In genomic region chr6:66962582-66963043, GRCm38 (mm10) we compare ENCODE assay signal across 8 mouse cellular contexts.
DNase-seq lines count a peak whose midpoint lies in the region; ATAC-seq and TF ChIP-seq lines count a peak whose summit lies in the region.

No protein-coding gene starts in this region.

- DNase-seq in Muller cell, postnatal 12 days (ENCODE audit: inconsistent ontology term) = peak; percentile 66
- peak; percentile 21 for DNase-seq in gastrocnemius, postnatal 25 days
- no peak for DNase-seq in intestine, embryonic 14.5 days (ENCODE audit: low spot score)
- DNase-seq in limb, embryonic 14.5 days (ENCODE audit: low spot score) = peak; percentile 80
- DNase-seq in yolk sac, embryonic 10.5 days (ENCODE audit: low spot score) = peak; percentile 60

- no peaks in the 10 kb centered on the region for H3K79me3 ChIP-seq in C2C12 (ENCODE audit: low read depth)

- no peak for TF ChIP-seq POLR2A in limb, embryonic 14.5 days (IDR thresholded peaks at IDR 0.05; ENCODE audit: borderline replicate concordance, extremely low read depth, insufficient read depth, insufficient read length)

- no peak overlapping the region for H3K9ac ChIP-seq in intestine, embryonic 14.5 days (ENCODE audit: low read length)
- no peak overlapping the region for H3K9ac ChIP-seq in limb, embryonic 14.5 days (ENCODE audit: low read depth, low read length, severe bottlenecking)

- H3K4me1 ChIP-seq in intestine, embryonic 14.5 days (replicated peaks; ENCODE audit: control insufficient read depth, insufficient read depth, low read length) = peaks cover 20% of the 10 kb centered on the region
- H3K4me1 ChIP-seq in limb, embryonic 14.5 days (ENCODE audit: control insufficient read depth, insufficient read depth, low read length) = no peaks in the 10 kb centered on the region

- no peaks in the 10 kb centered on the region for H3K36me3 ChIP-seq in C2C12 (ENCODE audit: control insufficient read depth, insufficient read depth)
- no peaks in the 10 kb centered on the region for H3K36me3 ChIP-seq in intestine, embryonic 14.5 days (ENCODE audit: control insufficient read depth, insufficient read depth, low read length)
- H3K36me3 ChIP-seq in limb, embryonic 14.5 days (ENCODE audit: control insufficient read depth, insufficient read depth, low read length) = no peaks in the 10 kb centered on the region

- 34% methylated on average over 2 of the region's 2 CpGs for WGBS in intestine, embryonic 14.5 days
- WGBS in limb, embryonic 14.5 days = 21% methylated on average over 2 of the region's 2 CpGs

- TF ChIP-seq CTCF in C2C12 (IDR thresholded peaks at IDR 0.05; ENCODE audit: control insufficient read depth, insufficient read depth, insufficient read length) = peak; percentile 6

- no peak overlapping the region for H3K4me3 ChIP-seq in C2C12 (ENCODE audit: insufficient read depth, poor library complexity, severe bottlenecking)
- H3K4me3 ChIP-seq in intestine, embryonic 14.5 days (ENCODE audit: low read depth, low read length) = no peak overlapping the region
- H3K4me3 ChIP-seq in limb, embryonic 14.5 days (replicated peaks; ENCODE audit: low read length) = no peak overlapping the region

- no peaks in the 10 kb centered on the region for H3K27me3 ChIP-seq in C2C12 (ENCODE audit: control insufficient read depth, insufficient read depth, insufficient read length)
- H3K27me3 ChIP-seq in intestine, embryonic 14.5 days (replicated peaks; ENCODE audit: control insufficient read depth, insufficient read depth, low read length) = no peaks in the 10 kb centered on the region
- no peaks in the 10 kb centered on the region for H3K27me3 ChIP-seq in limb, embryonic 14.5 days (ENCODE audit: control insufficient read depth, insufficient read depth, low read length)

- H3K4me2 ChIP-seq in intestine, embryonic 14.5 days (ENCODE audit: low read length) = no peak overlapping the region
- H3K4me2 ChIP-seq in limb, embryonic 14.5 days (replicated peaks; ENCODE audit: low read depth, low read length, severe bottlenecking) = no peak overlapping the region

- peak; percentile 66 for ATAC-seq in common myeloid progenitor, adult 5-6 weeks (replicated peaks; ENCODE audit: low read depth, poor library complexity, severe bottlenecking)
- ATAC-seq in intestine, embryonic 14.5 days (replicated peaks; ENCODE audit: low FRiP score, low TSS enrichment, low read depth) = peak; percentile 79; the same call in 1 of the 2 replicates
- ATAC-seq in limb, embryonic 14.5 days (ENCODE audit: low FRiP score, low read depth) = peak; percentile 82
- ATAC-seq in monocyte, adult 5-6 weeks (replicated peaks; ENCODE audit: insufficient number of reproducible peaks, low FRiP score, low TSS enrichment, poor library complexity, severe bottlenecking) = peak; percentile 70

- no peak overlapping the region for H3ac ChIP-seq in C2C12 (ENCODE audit: control insufficient read depth, insufficient read length, low read depth)

- no peaks in the 10 kb centered on the region for H3K9me3 ChIP-seq in intestine, embryonic 14.5 days (ENCODE audit: control insufficient read depth, low read length)
- no peaks in the 10 kb centered on the region for H3K9me3 ChIP-seq in limb, embryonic 14.5 days (ENCODE audit: control insufficient read depth, low read length)

- no peak overlapping the region for H3K27ac ChIP-seq in intestine, embryonic 14.5 days (ENCODE audit: low read depth)
- no peak overlapping the region for H3K27ac ChIP-seq in limb, embryonic 14.5 days (replicated peaks; ENCODE audit: low read depth, low read length)

- H3K79me2 ChIP-seq in C2C12 (ENCODE audit: control insufficient read depth, insufficient read depth) = no peaks in the 10 kb centered on the region

TF ChIP-seq in C2C12, 6 proteins besides CTCF, POLR2A, EP300 and RAD21:
- no peak for TF ChIP-seq MYOG (IDR thresholded peaks at IDR 0.05; ENCODE audit: control insufficient read depth, extremely low read depth, insufficient read length)
- no peak for TF ChIP-seq MYOD1 (IDR thresholded peaks at IDR 0.05; ENCODE audit: control insufficient read depth, insufficient read length, low read depth)
- no peak for TF ChIP-seq MAX (IDR thresholded peaks at IDR 0.05)
- no peak for TF ChIP-seq CEBPB (IDR thresholded peaks at IDR 0.05; ENCODE audit: low read depth)
- no peak for TF ChIP-seq USF1 (IDR thresholded peaks at IDR 0.05; ENCODE audit: low read depth)
- no peak for TF ChIP-seq FOSL1 (IDR thresholded peaks at IDR 0.05; ENCODE audit: insufficient read depth, low read length, poor library complexity, severe bottlenecking)
TF ChIP-seq in C2C12: peak in this region for 0.
